Mouse (Mus musculus) hindbrain, embryonic 13.5 days (tissue): ENCODE data around the gene Tspan33. TPM values are rescaled to one million over a fixed set of nuclear protein-coding genes. Genes with fewer than 3 reads are reported as not detected.

Source experiments
- ATAC-seq: fragments of 200-750 bp; cut with Nextera tagmentation; 2 replicates; pipeline ENCODE4 v1.8.0; 2017; ENCODE audit warnings: moderate TSS enrichment; ENCODE audit not compliant: low FRiP score
- H3K27ac ChIP-seq: fragments of 300-500 bp; sonication (generic); 2 replicates; pipeline ENCODE4 v1.5.1; 2015; ENCODE audit warnings: inconsistent platforms, mild to moderate bottlenecking, moderate library complexity
- H3K27me3 ChIP-seq: fragments of 300-500 bp; sonication (generic); 2 replicates; pipeline ENCODE4 v1.6.1; 2015; ENCODE audit warnings: mild to moderate bottlenecking, inconsistent platforms
- H3K36me3 ChIP-seq: fragments of 300-500 bp; sonication (generic); 2 replicates; pipeline ENCODE4 v1.6.1; 2015; ENCODE audit warnings: mild to moderate bottlenecking, inconsistent platforms
- H3K4me1 ChIP-seq: fragments of 300-500 bp; sonication (generic); replicated peaks from 2 replicates; pipeline ENCODE4 v1.6.1; 2015; ENCODE audit warnings: inconsistent platforms
- H3K4me2 ChIP-seq: fragments of 300-500 bp; sonication (generic); 2 replicates; pipeline ENCODE4 v1.6.1; 2015; ENCODE audit warnings: inconsistent platforms, mild to moderate bottlenecking, moderate library complexity
- H3K4me3 ChIP-seq: fragments of 300-500 bp; sonication (generic); 2 replicates; pipeline ENCODE4 v1.5.1; 2015; ENCODE audit warnings: mild to moderate bottlenecking, inconsistent platforms
- H3K9ac ChIP-seq: fragments of 300-500 bp; sonication (generic); 2 replicates; pipeline ENCODE4 v1.6.1; 2015; ENCODE audit warnings: mild to moderate bottlenecking, inconsistent platforms
- H3K9me3 ChIP-seq: fragments of 300-500 bp; sonication (generic); 2 replicates; pipeline ENCODE4 v1.6.1; 2016; ENCODE audit warnings: inconsistent platforms
- WGBS: fragments of 180-500 bp; shearing (Covaris S2); methylation state at CpG from one replicate; pipeline ENCODE4 v1.1.7; 2015; 5-methylcytosine and 5-hydroxymethylcytosine counted together
- polyA plus RNA-seq: library from polyadenylated mRNA; unstranded; fragments of >200 nt; fragmentation: Nextera tagmentation; extraction: Ambion mirVana; gene quantifications from 2 replicates; pipeline ENCODE4 v1.2.1, GENCODE M21; 2015

Tspan33 gene
- polyA plus RNA-seq, 1 experiment from 2014 or later, result 9.9 TPM

- Histone ChIP-seq H3K4me3 (no peak overlapping the region), H3K9ac (no peak overlapping the region), H3K9me3 (no peaks in the 10 kb centered on the region), H3K27ac (no peak overlapping the region), H3K4me1 (no peaks in the 10 kb centered on the region), H3K36me3 (peaks cover 25% of the 10 kb centered on the region), H3K4me2 (no peak overlapping the region), H3K27me3 (no peaks in the 10 kb centered on the region)
- WGBS, result 93% methylated on average over 4 of the region's 4 CpGs
- no peak for ATAC-seq
Observed at GRCm38 (mm10) chr6:29761282-29761681, 67.3 kb downstream of the Tspan33 start.

GRCm38 (mm10) chr6:29762524-29762923, 68.5 kb downstream of the Tspan33 start:
- no peak for ATAC-seq
- Histone ChIP-seq H3K4me1 (no peaks in the 10 kb centered on the region), H3K36me3 (peaks cover 16% of the 10 kb centered on the region), H3K9me3 (no peaks in the 10 kb centered on the region), H3K4me2 (no peak overlapping the region), H3K27me3 (no peaks in the 10 kb centered on the region), H3K27ac (no peak overlapping the region), H3K4me3 (no peak overlapping the region), H3K9ac (no peak overlapping the region)
- 63% methylated on average over 4 of the region's 4 CpGs for WGBS

GRCm38 (mm10) chr6:29766874-29767273, 72.9 kb downstream of the Tspan33 start:
- Histone ChIP-seq H3K27ac (no peak overlapping the region), H3K4me3 (no peak overlapping the region), H3K27me3 (no peaks in the 10 kb centered on the region), H3K4me1 (peaks cover 17% of the 10 kb centered on the region), H3K9me3 (no peaks in the 10 kb centered on the region), H3K4me2 (no peak overlapping the region), H3K36me3 (no peaks in the 10 kb centered on the region), H3K9ac (no peak overlapping the region)
- 95% methylated on average over 2 of the region's 2 CpGs for WGBS
- no peak for ATAC-seq

Other genes with a start within 250 kb of the Tspan33 start
- gene Atp6v1f, start 226.5 kb upstream of the Tspan33 start, polyA plus RNA-seq, result 337 and 340 TPM in 2 replicates
- 0.57 and 1.0 TPM in 2 replicates for gene Atp6v1fnb, start 222.8 kb upstream of the Tspan33 start, polyA plus RNA-seq
- 20.1 and 20.5 TPM in 2 replicates for gene Kcp, start 186.3 kb upstream of the Tspan33 start, polyA plus RNA-seq
- 2.1 and 2.7 TPM in 2 replicates for gene Irf5, start 167.6 kb upstream of the Tspan33 start, polyA plus RNA-seq
- 92.0 and 95.9 TPM in 2 replicates for gene Tnpo3, start 84.3 kb upstream of the Tspan33 start, polyA plus RNA-seq
- 15.1 and 16.2 TPM in 2 replicates for gene Smo, start 41.3 kb downstream of the Tspan33 start, polyA plus RNA-seq
- 18.0 and 18.2 TPM in 2 replicates for gene Ahcyl2, start 73.8 kb downstream of the Tspan33 start, polyA plus RNA-seq
- gene Strip2, start 222.8 kb downstream of the Tspan33 start, polyA plus RNA-seq, result 2.6 and 2.8 TPM in 2 replicates